In genomic region chr5:121949050-121949443, GRCm38 (mm10) we compare ENCODE assay signal across 8 mouse cellular contexts.
DNase-seq lines count a peak whose midpoint lies in the region; ATAC-seq lines count a peak whose summit lies in the region.

No protein-coding gene starts in this region.

- peak overlapping the region; percentile 58; the same call in 1 of the 2 replicates for H3K27ac ChIP-seq in heart, embryonic 12.5 days (ENCODE audit: poor library complexity, severe bottlenecking)
- H3K27ac ChIP-seq in embryonic facial prominence, embryonic 15.5 days (replicated peaks) = no peak overlapping the region
- H3K27ac ChIP-seq in intestine, embryonic 15.5 days = peak overlapping the region; percentile 56
- peak overlapping the region; percentile 91 for H3K27ac ChIP-seq in midbrain, embryonic 14.5 days (replicated peaks; ENCODE audit: low read depth, low read length)

- ATAC-seq in heart, embryonic 12.5 days (ENCODE audit: insufficient number of reproducible peaks, low FRiP score) = no peak
- no peak for ATAC-seq in embryonic facial prominence, embryonic 15.5 days (ENCODE audit: insufficient number of reproducible peaks, low FRiP score, low TSS enrichment, low read depth)
- peak; percentile 18; the same call in 1 of the 2 replicates for ATAC-seq in intestine, embryonic 15.5 days
- no peak for ATAC-seq in midbrain, embryonic 14.5 days (ENCODE audit: low FRiP score, low TSS enrichment)

- no peaks in the 10 kb centered on the region for H3K27me3 ChIP-seq in heart, embryonic 12.5 days (replicated peaks)
- peaks cover 11% of the 10 kb centered on the region; the same call in 1 of the 2 replicates for H3K27me3 ChIP-seq in embryonic facial prominence, embryonic 15.5 days
- no peaks in the 10 kb centered on the region; the same call in 1 of the 2 replicates for H3K27me3 ChIP-seq in intestine, embryonic 15.5 days (replicated peaks)
- H3K27me3 ChIP-seq in midbrain, embryonic 14.5 days (ENCODE audit: control insufficient read depth, insufficient read depth, low read length) = no peaks in the 10 kb centered on the region

- 40% methylated on average over 8 of the region's 8 CpGs for WGBS in heart, embryonic 12.5 days
- WGBS in embryonic facial prominence, embryonic 15.5 days = 11% methylated on average over 8 of the region's 8 CpGs
- WGBS in intestine, embryonic 15.5 days = 7% methylated on average over 8 of the region's 8 CpGs
- WGBS in midbrain, embryonic 14.5 days = 7% methylated on average over 8 of the region's 8 CpGs

- H3K9me3 ChIP-seq in heart, embryonic 12.5 days (replicated peaks) = no peaks in the 10 kb centered on the region
- no peaks in the 10 kb centered on the region for H3K9me3 ChIP-seq in embryonic facial prominence, embryonic 15.5 days (replicated peaks)
- H3K9me3 ChIP-seq in intestine, embryonic 15.5 days = no peaks in the 10 kb centered on the region
- H3K9me3 ChIP-seq in midbrain, embryonic 14.5 days (ENCODE audit: control insufficient read depth, low read length) = no peaks in the 10 kb centered on the region

- peak overlapping the region; percentile 42 for H3K4me3 ChIP-seq in heart, embryonic 12.5 days
- no peak overlapping the region for H3K4me3 ChIP-seq in embryonic facial prominence, embryonic 15.5 days (replicated peaks)
- H3K4me3 ChIP-seq in intestine, embryonic 15.5 days (replicated peaks) = 0 out of 2 replicates have a peak overlapping the region, but pooled peaks have one; percentile 16
- H3K4me3 ChIP-seq in midbrain, embryonic 14.5 days (replicated peaks; ENCODE audit: low read depth, low read length) = peak overlapping the region; percentile 30; the same call in 1 of the 2 replicates

- H3K4me2 ChIP-seq in heart, embryonic 12.5 days = peak overlapping the region; percentile 69
- H3K4me2 ChIP-seq in embryonic facial prominence, embryonic 15.5 days (replicated peaks) = peak overlapping the region; percentile 52
- H3K4me2 ChIP-seq in intestine, embryonic 15.5 days (replicated peaks) = peak overlapping the region; percentile 59
- peak overlapping the region; percentile 63 for H3K4me2 ChIP-seq in midbrain, embryonic 14.5 days (ENCODE audit: low read length)

- no peaks in the 10 kb centered on the region for H3K36me3 ChIP-seq in heart, embryonic 12.5 days
- no peaks in the 10 kb centered on the region for H3K36me3 ChIP-seq in embryonic facial prominence, embryonic 15.5 days
- H3K36me3 ChIP-seq in intestine, embryonic 15.5 days = no peaks in the 10 kb centered on the region
- H3K36me3 ChIP-seq in midbrain, embryonic 14.5 days (ENCODE audit: control insufficient read depth, insufficient read depth, low read length) = no peaks in the 10 kb centered on the region

- 0 out of 2 replicates have a peak overlapping the region, but pooled peaks have one; percentile 28 for H3K9ac ChIP-seq in heart, embryonic 12.5 days
- H3K9ac ChIP-seq in embryonic facial prominence, embryonic 15.5 days = no peak overlapping the region
- no peak overlapping the region for H3K9ac ChIP-seq in intestine, embryonic 15.5 days
- H3K9ac ChIP-seq in midbrain, embryonic 14.5 days (replicated peaks; ENCODE audit: low read length) = peak overlapping the region; percentile 55

- DNase-seq in heart, postnatal 14 days = no peak
- no peak for DNase-seq in midbrain, embryonic 14.5 days
- no peak for DNase-seq in cerebellum, adult 18-20 months
- DNase-seq in embryo, embryonic 10 days (ENCODE audit: low spot score) = no peak
- DNase-seq in spleen, postnatal 36 days (ENCODE audit: low spot score in 2 of 2) = no peak

- H3K4me1 ChIP-seq in heart, embryonic 12.5 days (replicated peaks) = peaks cover 41% of the 10 kb centered on the region
- peaks cover 15% of the 10 kb centered on the region for H3K4me1 ChIP-seq in embryonic facial prominence, embryonic 15.5 days
- peaks cover 33% of the 10 kb centered on the region for H3K4me1 ChIP-seq in intestine, embryonic 15.5 days (replicated peaks)
- peaks cover 27% of the 10 kb centered on the region for H3K4me1 ChIP-seq in midbrain, embryonic 14.5 days (ENCODE audit: control insufficient read depth, insufficient read depth, low read length)

- intact Hi-C loops in heart, postnatal 14 days (cut with DNase I) = no loop called here

Comparison
In these comparisons a context has a peak if more than half of its experiments do, and no peak if none do; other contexts are left out.
1. H3K9ac ChIP-seq: peak in heart, embryonic 12.5 days (single experiment) and midbrain, embryonic 14.5 days (single experiment); none in embryonic facial prominence, embryonic 15.5 days (single experiment) and intestine, embryonic 15.5 days (single experiment).
2. Peak in every context shown above with its lines, with median percentiles within 50 percentile points of each other: H3K4me2 ChIP-seq.